Mouse (Mus musculus) hindbrain, embryonic 11.5 days (tissue): Measurements from ENCODE around the gene Cwc15. TPM values are rescaled to one million over a fixed set of nuclear protein-coding genes. Genes with fewer than 3 reads are reported as not detected.
A peak's percentile ranks its signal among the peaks of the same experiment; 100 is the strongest.

Experiments used
- ATAC-seq: fragments of 200-750 bp; cut with Nextera tagmentation; 2 replicates; pipeline ENCODE4 v1.8.0; 2017; ENCODE audit warnings: mild to moderate bottlenecking, moderate TSS enrichment, moderate library complexity; ENCODE audit not compliant: low FRiP score
- DNase-seq: peaks from one replicate; pipeline ENCODE4 v3.0.0-alpha.2; 2015; ENCODE audit warnings: low spot score
- H3K27ac ChIP-seq: fragments of 300-500 bp; sonication (generic); 2 replicates; pipeline ENCODE4 v1.5.1; 2014; ENCODE audit warnings: mild to moderate bottlenecking, low read depth, low read length
- H3K27me3 ChIP-seq: fragments of 300-500 bp; sonication (generic); 2 replicates; pipeline ENCODE4 v1.6.1; 2014; ENCODE audit warnings: mild to moderate bottlenecking, low read length, moderate library complexity, mixed read lengths; ENCODE audit not compliant: control insufficient read depth, insufficient read depth
- H3K36me3 ChIP-seq: fragments of 300-500 bp; sonication (generic); 2 replicates; pipeline ENCODE4 v1.6.1; 2014; ENCODE audit warnings: mild to moderate bottlenecking, low read length, moderate library complexity, mixed read lengths; ENCODE audit not compliant: control insufficient read depth, insufficient read depth
- H3K4me1 ChIP-seq: fragments of 300-500 bp; sonication (generic); replicated peaks from 2 replicates; pipeline ENCODE4 v1.6.1; 2014; ENCODE audit warnings: low read length, mixed read lengths; ENCODE audit not compliant: control insufficient read depth, insufficient read depth
- H3K4me2 ChIP-seq: fragments of 300-500 bp; sonication (generic); replicated peaks from 2 replicates; pipeline ENCODE4 v1.6.1; 2014; ENCODE audit warnings: mild to moderate bottlenecking, low read depth, low read length
- H3K4me3 ChIP-seq: fragments of 300-500 bp; sonication (generic); 2 replicates; pipeline ENCODE4 v1.5.1; 2014; ENCODE audit warnings: low read depth, low read length
- H3K9ac ChIP-seq: fragments of 300-500 bp; sonication (generic); 2 replicates; pipeline ENCODE4 v1.6.1; 2014; ENCODE audit warnings: low read depth, low read length
- H3K9me3 ChIP-seq: fragments of 300-500 bp; sonication (generic); 2 replicates; pipeline ENCODE4 v1.6.1; 2016; ENCODE audit warnings: low read length; ENCODE audit not compliant: control insufficient read depth
- WGBS: fragments of 180-500 bp; shearing (Covaris S2); extraction: QIAGEN DNeasy Blood & Tissue Kit; methylation state at CpG from one replicate; pipeline ENCODE4 v1.1.7; 2014; 5-methylcytosine and 5-hydroxymethylcytosine counted together
- polyA plus RNA-seq: library from polyadenylated mRNA; unstranded; fragments of >200 nt; fragmentation: Nextera tagmentation; extraction: Ambion mirVana; gene quantifications from 2 replicates; pipeline ENCODE4 v1.2.1, GENCODE M21; 2014

Cwc15 gene
- polyA plus RNA-seq, 1 experiment from 2014 or later: 221 TPM

GRCm38 (mm10) chr9:14517296-14517695 lies 16.9 kb downstream of the Cwc15 start:
- Histone ChIP-seq H3K9me3 (no peaks in the 10 kb centered on the region), H3K4me1 (no peaks in the 10 kb centered on the region), H3K27ac (no peak overlapping the region), H3K4me2 (no peak overlapping the region), H3K27me3 (no peaks in the 10 kb centered on the region), H3K9ac (no peak overlapping the region), H3K36me3 (no peaks in the 10 kb centered on the region), H3K4me3 (no peak overlapping the region)
- DNase-seq (no peak), ATAC-seq (no peak)
- WGBS: 59% methylated on average over 1 of the region's 1 CpGs

DNA sequence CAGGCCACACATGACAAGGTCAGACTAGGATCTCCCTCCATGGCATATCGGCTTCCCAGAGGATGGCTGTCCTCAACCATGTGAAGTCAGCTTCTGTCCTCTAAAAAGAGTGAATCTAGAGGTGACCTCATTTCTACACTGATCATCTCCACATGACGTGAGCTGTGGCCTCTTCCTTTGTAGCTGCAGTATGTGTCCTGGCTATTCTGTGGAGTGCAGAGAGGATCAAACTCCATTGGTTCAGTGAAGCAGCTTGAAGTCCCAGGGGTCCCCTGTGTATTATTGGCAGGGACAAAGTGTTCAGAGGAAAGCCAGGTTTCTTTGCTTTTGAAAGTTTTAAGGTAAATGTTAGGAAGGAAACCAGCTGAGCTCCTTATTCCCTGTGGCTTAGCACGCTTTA lies 17.7 kb downstream of the Cwc15 start:
- no peak for ATAC-seq
- no peak overlapping the region for H3K4me2 ChIP-seq
- no peaks in the 10 kb centered on the region for H3K4me1 ChIP-seq
- no peaks in the 10 kb centered on the region for H3K27me3 ChIP-seq
- WGBS: 86% methylated on average over 3 of the region's 3 CpGs
- H3K27ac ChIP-seq: no peak overlapping the region
- H3K36me3 ChIP-seq: no peaks in the 10 kb centered on the region
- H3K9me3 ChIP-seq: no peaks in the 10 kb centered on the region
- no peak overlapping the region for H3K4me3 ChIP-seq
- no peak overlapping the region for H3K9ac ChIP-seq
- DNase-seq: no peak

DNA sequence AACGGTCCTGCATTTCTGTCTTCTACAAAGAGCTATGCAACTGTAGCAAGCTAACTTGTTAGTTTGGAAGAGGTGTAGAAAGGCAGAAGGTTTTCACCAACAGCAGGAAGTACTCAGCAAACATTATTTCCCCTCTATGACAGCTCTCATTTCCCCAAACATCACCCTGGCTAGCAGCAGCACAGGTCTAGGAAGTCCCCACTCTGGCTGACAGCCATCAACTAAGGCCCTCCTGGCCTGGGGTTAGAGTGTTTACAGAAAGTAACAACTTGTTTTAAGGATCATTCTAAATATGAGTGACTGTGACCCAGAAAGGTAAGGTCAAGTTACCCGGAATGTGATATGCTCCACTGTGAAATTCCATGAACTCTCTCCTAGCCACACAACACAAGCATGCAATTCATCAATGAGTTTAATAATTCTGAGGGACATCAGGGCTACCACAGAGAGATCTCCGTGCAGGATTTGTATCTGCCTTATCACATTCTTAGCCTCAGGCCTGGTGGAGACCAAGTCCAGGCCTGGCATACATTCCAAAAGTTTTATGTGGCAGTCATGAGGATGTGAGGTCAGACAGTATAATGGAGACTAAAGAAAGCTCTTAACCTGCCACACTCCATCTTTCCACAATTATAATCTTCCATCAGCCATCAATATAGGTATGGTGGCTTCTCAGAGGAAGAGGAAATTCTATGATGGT lies 20.7 kb downstream of the Cwc15 start:
- no peaks in the 10 kb centered on the region for H3K36me3 ChIP-seq
- WGBS: 69% methylated on average over 3 of the region's 3 CpGs
- no peak overlapping the region for H3K27ac ChIP-seq
- H3K4me1 ChIP-seq: no peaks in the 10 kb centered on the region
- no peak overlapping the region for H3K9ac ChIP-seq
- no peaks in the 10 kb centered on the region for H3K27me3 ChIP-seq
- no peak overlapping the region for H3K4me3 ChIP-seq
- no peak for ATAC-seq
- no peak for DNase-seq
- H3K4me2 ChIP-seq: no peak overlapping the region
- H3K9me3 ChIP-seq: no peaks in the 10 kb centered on the region

DNA sequence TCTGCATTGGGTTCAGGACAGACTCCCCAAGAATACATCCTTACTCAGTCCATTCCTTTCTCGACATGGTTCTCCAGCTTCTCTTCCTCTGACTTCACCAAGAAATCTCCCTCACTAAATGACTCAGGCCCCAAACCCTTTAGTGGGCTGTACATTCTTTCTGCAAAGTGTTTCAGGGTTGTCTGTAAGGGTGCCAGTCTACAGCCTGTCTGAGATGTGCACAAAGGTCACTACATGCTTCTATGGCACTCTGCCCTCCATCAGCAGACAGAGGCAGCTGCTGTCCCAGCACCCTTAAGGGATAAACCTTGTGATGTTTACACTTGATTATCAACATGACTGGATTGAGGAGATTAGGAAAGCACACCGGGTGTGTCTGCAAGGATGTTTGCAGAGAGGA lies 21.3 kb downstream of the Cwc15 start:
- no peaks in the 10 kb centered on the region for H3K36me3 ChIP-seq
- H3K9me3 ChIP-seq: no peaks in the 10 kb centered on the region
- no peak overlapping the region for H3K4me3 ChIP-seq
- WGBS: 61% methylated on average over 2 of the region's 2 CpGs
- H3K27me3 ChIP-seq: no peaks in the 10 kb centered on the region
- ATAC-seq: no peak
- H3K4me1 ChIP-seq: no peaks in the 10 kb centered on the region
- H3K9ac ChIP-seq: no peak overlapping the region
- no peak overlapping the region for H3K4me2 ChIP-seq
- DNase-seq: no peak
- H3K27ac ChIP-seq: no peak overlapping the region

DNA sequence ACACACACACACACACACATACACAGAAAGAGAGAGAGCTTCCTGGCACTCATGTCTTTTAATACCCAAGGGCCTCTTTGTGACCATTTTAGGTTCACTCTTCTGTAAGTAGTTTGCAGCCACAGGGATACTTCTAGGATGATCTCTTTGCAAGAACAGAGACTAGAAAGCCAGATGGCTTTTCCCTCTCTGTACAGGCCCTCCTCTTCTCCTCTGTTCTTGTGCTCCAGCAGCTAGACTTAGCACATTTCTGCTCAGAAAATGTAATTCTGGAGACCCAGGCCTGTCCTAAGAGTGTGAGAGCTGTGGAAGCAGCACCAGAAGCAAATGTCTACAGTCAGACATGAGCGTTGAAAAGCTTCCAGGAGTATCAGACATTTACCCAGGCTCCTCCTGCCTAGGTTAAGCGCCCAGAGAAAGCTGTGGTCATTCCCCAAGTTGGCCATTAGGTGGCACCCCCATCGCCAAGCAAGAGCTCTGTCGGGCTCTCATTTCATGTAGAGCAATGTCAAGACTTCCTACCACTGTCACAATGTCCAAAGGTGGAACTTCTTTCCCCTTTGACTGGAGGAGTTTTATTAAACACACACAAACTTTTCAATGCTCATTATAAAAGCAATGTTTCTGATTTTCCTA lies 23.1 kb downstream of the Cwc15 start:
- Histone ChIP-seq H3K4me1 (no peaks in the 10 kb centered on the region), H3K9me3 (no peaks in the 10 kb centered on the region), H3K4me3 (no peak overlapping the region), H3K36me3 (no peaks in the 10 kb centered on the region), H3K27ac (no peak overlapping the region), H3K27me3 (no peaks in the 10 kb centered on the region), H3K9ac (no peak overlapping the region), H3K4me2 (no peak overlapping the region)
- peak; percentile 67 for ATAC-seq
- peak; percentile 78 for DNase-seq
- WGBS: 7% methylated on average over 4 of the region's 4 CpGs

- Histone ChIP-seq H3K27ac (no peak overlapping the region), H3K9me3 (no peaks in the 10 kb centered on the region), H3K9ac (no peak overlapping the region), H3K27me3 (no peaks in the 10 kb centered on the region), H3K4me1 (0 out of 2 replicates have a peak, but pooled peaks cover 2% of the 10 kb centered on the region), H3K4me2 (no peak overlapping the region), H3K4me3 (no peak overlapping the region), H3K36me3 (no peaks in the 10 kb centered on the region)
- 81% methylated on average over 5 of the region's 5 CpGs for WGBS
- no peak for ATAC-seq
- DNase-seq: no peak
Observed at GRCm38 (mm10) chr9:14530004-14530403, 29.6 kb downstream of the Cwc15 start.

DNA sequence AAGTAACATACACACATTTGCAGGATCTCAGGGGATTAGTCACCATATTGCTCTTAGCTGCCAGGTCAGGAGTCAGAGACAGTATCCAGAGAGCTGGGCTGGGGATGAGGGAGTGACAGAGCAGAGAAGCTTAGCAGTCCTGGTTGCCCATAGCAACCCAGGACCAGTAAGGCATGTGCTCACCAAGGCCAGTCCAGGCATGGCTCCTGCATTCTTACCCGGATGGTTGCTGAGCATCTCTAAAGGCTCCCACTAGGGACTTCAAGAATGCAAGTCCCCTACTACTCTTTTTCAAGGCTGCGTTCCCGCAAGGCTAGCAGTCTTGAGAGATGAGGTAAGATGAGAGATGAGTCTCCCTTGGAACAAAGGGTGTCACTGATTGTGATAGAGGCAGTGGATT lies 31.9 kb downstream of the Cwc15 start:
- ATAC-seq: peak; percentile 79
- no peaks in the 10 kb centered on the region for H3K9me3 ChIP-seq
- 0 out of 2 replicates have a peak, but pooled peaks cover 2% of the 10 kb centered on the region for H3K4me1 ChIP-seq
- H3K4me3 ChIP-seq: no peak overlapping the region
- no peak overlapping the region for H3K9ac ChIP-seq
- DNase-seq: peak; percentile 52
- H3K4me2 ChIP-seq: no peak overlapping the region; the same call in 1 of the 2 replicates
- WGBS: 18% methylated on average over 3 of the region's 3 CpGs
- H3K27ac ChIP-seq: no peak overlapping the region
- no peaks in the 10 kb centered on the region for H3K36me3 ChIP-seq
- no peaks in the 10 kb centered on the region for H3K27me3 ChIP-seq

DNA sequence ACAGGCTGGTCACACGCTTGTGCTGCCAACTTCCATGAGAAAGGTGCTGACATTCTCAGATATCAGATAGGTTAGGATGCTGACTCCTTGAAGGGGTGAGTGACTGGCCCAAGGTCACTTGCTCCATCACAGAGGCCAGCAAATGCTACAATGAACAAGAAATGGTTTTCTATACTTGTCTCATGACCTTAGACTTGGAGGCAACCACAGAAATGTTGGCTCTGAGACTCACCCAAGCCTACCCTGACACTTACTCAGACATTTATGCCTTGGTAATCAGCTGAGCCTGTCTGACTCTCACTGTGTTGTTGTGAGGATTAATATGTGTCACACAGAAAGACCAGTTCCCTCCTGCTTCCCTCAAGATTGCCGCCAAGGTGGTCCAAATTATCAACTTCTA lies 33.2 kb downstream of the Cwc15 start:
- H3K4me2 ChIP-seq: no peak overlapping the region
- no peak overlapping the region for H3K4me3 ChIP-seq
- no peaks in the 10 kb centered on the region for H3K9me3 ChIP-seq
- no peak overlapping the region for H3K27ac ChIP-seq
- 0 out of 2 replicates have a peak, but pooled peaks cover 2% of the 10 kb centered on the region for H3K4me1 ChIP-seq
- ATAC-seq (no peak), DNase-seq (no peak)
- no peak overlapping the region for H3K9ac ChIP-seq
- 90% methylated on average over 2 of the region's 2 CpGs for WGBS
- no peaks in the 10 kb centered on the region for H3K27me3 ChIP-seq
- no peaks in the 10 kb centered on the region for H3K36me3 ChIP-seq
